Mouse (Mus musculus) thymus, adult 2 months (tissue): Measurements from ENCODE around the gene Gpc1.

ENCODE experiments used
- CTCF ChIP-seq: fragments of 200-500 bp; IDR thresholded peaks from 2 replicates; pipeline ENCODE4 v1.5.1; 2012; ENCODE audit warnings: mild to moderate bottlenecking, control low read depth, low read length, moderate library complexity, borderline replicate concordance; ENCODE audit not compliant: control insufficient read depth, poor library complexity, insufficient read depth; ENCODE audit errors: extremely low read depth
- POLR2A ChIP-seq: fragments of 200-500 bp; IDR thresholded peaks from 2 replicates; pipeline ENCODE4 v1.6.1; 2012; ENCODE audit warnings: mild to moderate bottlenecking, low read length, control low read depth, moderate library complexity; ENCODE audit not compliant: control insufficient read depth, poor library complexity, insufficient read depth; ENCODE audit errors: extremely low read depth

GRCm38 (mm10) chr1:92880101-92880500 lies 48.7 kb downstream of the Gpc1 start:
- TF ChIP-seq CTCF = no peak
- TF ChIP-seq POLR2A = no peak
